8 mouse cellular contexts compared by ENCODE assay signal in the genomic region with DNA sequence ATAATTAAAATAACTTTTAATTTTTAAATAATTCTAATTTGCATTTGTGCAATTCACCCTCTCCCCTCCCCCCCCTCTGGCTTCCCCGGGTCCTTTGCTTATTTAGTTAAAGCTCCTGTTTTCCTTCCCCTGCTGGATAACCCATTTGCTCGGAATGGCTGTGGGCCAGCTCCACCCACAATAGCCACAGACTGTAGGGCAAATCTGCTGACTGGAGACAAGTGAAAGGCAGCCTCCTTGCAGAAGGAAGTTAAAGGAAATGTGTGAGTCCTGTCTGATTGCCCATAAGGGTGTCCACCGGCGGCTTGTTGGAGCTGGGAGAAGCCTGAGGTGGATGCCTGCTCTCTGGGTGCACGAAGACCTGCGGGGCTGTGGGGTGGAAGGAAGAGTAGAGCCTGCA.
DNase-seq lines count a peak whose midpoint lies in the region; ATAC-seq and TF ChIP-seq lines count a peak whose summit lies in the region.

No protein-coding gene starts in this region.

- H3K4me3 ChIP-seq in bone marrow macrophage, adult 2 months (ENCODE audit: insufficient read depth, low read length) = peak overlapping the region; percentile 2; the same call in 1 of the 2 replicates
- no peak overlapping the region for H3K4me3 ChIP-seq in midbrain, embryonic 13.5 days (replicated peaks)

- H3K9me3 ChIP-seq in midbrain, embryonic 13.5 days = no peaks in the 10 kb centered on the region

- peaks cover 42% of the 10 kb centered on the region for H3K4me1 ChIP-seq in bone marrow macrophage, adult 2 months (ENCODE audit: control insufficient read depth, insufficient read depth, low read length)
- peaks cover 30% of the 10 kb centered on the region for H3K4me1 ChIP-seq in midbrain, embryonic 13.5 days (replicated peaks)

- 48% methylated on average over 6 of the region's 6 CpGs for WGBS in midbrain, embryonic 13.5 days

- peak; percentile 68 to 74 for DNase-seq in cerebellum, postnatal 10 days
- peak; percentile 57 to 72 for DNase-seq in heart, adult 18-20 months
- DNase-seq in kidney, adult 11 months = peak; percentile 30
- DNase-seq in left cerebral cortex, postnatal 14 days (ENCODE audit: low spot score in 2 of 2) = peak; percentile 29 to 45
- DNase-seq in thymus, postnatal 25 days = no peak

- no peak overlapping the region for H3K4me2 ChIP-seq in midbrain, embryonic 13.5 days (replicated peaks)

- H3K9ac ChIP-seq in midbrain, embryonic 13.5 days (replicated peaks) = no peak overlapping the region

- 0 out of 2 replicates have a peak, but pooled peaks have one; percentile 31 for ATAC-seq in midbrain, embryonic 13.5 days
- no peak for ATAC-seq in activated CD4-positive, CD25-positive, alpha-beta regulatory T cell, adult 4 months

- no peak for TF ChIP-seq CTCF in bone marrow macrophage, adult 2 months (IDR thresholded peaks at IDR 0.05; ENCODE audit: low read depth, low read length)

- peak overlapping the region; percentile 63 for H3K27ac ChIP-seq in bone marrow macrophage, adult 2 months (ENCODE audit: insufficient read depth, low read depth, low read length)
- peak overlapping the region; percentile 70; the same call in 1 of the 2 replicates for H3K27ac ChIP-seq in midbrain, embryonic 13.5 days

- intact Hi-C loops in left cerebral cortex, postnatal 14 days (cut with DNase I) = no loop called here

- H3K36me3 ChIP-seq in midbrain, embryonic 13.5 days = no peaks in the 10 kb centered on the region

- no peak for TF ChIP-seq POLR2A in bone marrow macrophage, adult 2 months (IDR thresholded peaks at IDR 0.05; ENCODE audit: borderline replicate concordance, low read depth, low read length)

- H3K27me3 ChIP-seq in midbrain, embryonic 13.5 days = no peaks in the 10 kb centered on the region
